Mouse (Mus musculus): ENCODE results near the gene Sun2. TPM values are rescaled to one million over a fixed set of nuclear protein-coding genes. Genes with fewer than 3 reads are reported as not detected.

Sun2 gene
- polyA plus RNA-seq, 1 experiment from 2014 or later = 6.1 TPM

DNA sequence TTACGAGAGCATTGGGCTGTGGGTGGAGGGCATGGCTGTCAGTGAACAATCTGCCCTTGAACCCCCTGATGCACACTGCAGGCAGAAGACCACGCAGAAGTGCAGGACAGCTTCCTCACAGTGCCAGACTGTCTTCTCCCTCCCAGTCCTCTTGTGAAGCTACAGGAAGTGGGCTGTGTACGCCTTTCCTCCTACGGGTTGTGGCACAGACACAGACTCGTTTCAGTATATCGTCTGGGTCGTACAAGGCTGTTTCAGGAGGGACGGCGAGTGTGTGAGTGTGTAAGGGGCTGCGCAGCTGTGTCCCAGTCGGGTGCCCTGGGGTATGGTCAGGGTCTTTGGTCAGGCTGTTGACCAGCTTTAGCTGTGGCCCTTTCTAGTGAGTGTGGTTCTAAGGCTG, 48.6 kb downstream of the Sun2 start:
- Histone ChIP-seq H3K9me3 (no peaks in the 10 kb centered on the region), H3K36me3 (peaks cover 31% of the 10 kb centered on the region), H3K27me3 (no peaks in the 10 kb centered on the region), H3K27ac (no peak overlapping the region), H3K4me3 (replicated peaks) (no peak overlapping the region), H3K9ac (replicated peaks) (no peak overlapping the region; the same call in 1 of the 2 replicates), H3K4me2 (no peak overlapping the region), H3K4me1 (replicated peaks) (peaks cover 20% of the 10 kb centered on the region)
- no peak for ATAC-seq (ENCODE audit: insufficient number of reproducible peaks, insufficient read depth, low FRiP score, low TSS enrichment, low read depth)
- WGBS = 82% methylated on average over 11 of the region's 11 CpGs

DNA sequence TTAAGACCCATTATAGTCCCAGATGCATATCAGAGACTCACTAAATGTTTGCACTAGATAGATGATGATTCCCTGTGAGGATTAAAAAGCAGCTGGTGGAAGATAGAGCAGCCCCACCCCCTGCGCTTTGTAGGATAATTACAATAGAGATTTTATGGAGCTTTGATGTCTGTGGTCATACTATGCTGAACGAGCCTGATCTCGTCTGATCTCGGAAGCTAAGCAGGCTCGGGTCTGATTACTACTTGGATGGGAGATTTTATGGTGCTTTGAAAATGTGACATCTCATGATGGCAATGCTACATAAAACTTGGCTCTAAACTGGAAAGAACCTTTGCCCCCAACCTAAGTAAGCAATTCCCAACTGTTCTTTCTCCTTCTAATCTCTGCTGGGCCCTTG, 50.0 kb downstream of the Sun2 start:
- H3K27me3 ChIP-seq = no peaks in the 10 kb centered on the region
- peaks cover 25% of the 10 kb centered on the region for H3K4me1 ChIP-seq (replicated peaks)
- ATAC-seq (ENCODE audit: insufficient number of reproducible peaks, insufficient read depth, low FRiP score, low TSS enrichment, low read depth) = no peak
- 59% methylated on average over 5 of the region's 5 CpGs for WGBS
- peaks cover 29% of the 10 kb centered on the region for H3K36me3 ChIP-seq
- peak overlapping the region; percentile 17; the same call in 1 of the 2 replicates for H3K4me2 ChIP-seq
- H3K9me3 ChIP-seq = no peaks in the 10 kb centered on the region
- no peak overlapping the region for H3K9ac ChIP-seq (replicated peaks)
- no peak overlapping the region for H3K27ac ChIP-seq
- H3K4me3 ChIP-seq (replicated peaks) = no peak overlapping the region

DNA sequence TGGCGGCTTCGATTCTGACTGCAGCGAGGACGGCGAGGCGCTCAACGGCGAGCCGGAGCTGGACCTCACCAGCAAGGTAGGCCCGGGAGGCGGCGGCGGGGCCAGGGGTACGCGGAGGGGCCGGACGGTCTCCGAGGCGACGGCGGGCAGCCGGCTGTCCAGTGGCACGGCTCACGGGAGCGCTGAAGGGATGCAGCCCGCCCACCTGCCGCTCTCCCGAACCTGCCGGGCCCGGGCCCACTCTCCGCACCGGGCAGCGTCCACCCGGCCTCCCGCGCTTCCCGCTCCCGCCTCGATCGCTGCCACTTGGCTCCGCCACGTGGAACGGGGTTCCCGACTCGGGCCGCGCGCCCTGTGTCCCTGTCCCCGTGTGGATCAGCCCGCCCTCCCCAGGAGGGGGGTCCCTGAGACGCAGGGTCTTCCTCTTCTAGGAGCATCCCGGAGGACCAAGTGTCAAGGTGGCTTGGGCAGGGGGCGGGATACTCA, 51.3 kb downstream of the Sun2 start:
- H3K9ac ChIP-seq (replicated peaks) = peak overlapping the region; percentile 88
- peak overlapping the region; percentile 88 for H3K27ac ChIP-seq
- H3K4me1 ChIP-seq (replicated peaks) = peaks cover 29% of the 10 kb centered on the region
- peak overlapping the region; percentile 86 for H3K4me3 ChIP-seq (replicated peaks)
- WGBS = under 1% methylated on average over 30 of the region's 53 CpGs
- ATAC-seq (ENCODE audit: insufficient number of reproducible peaks, insufficient read depth, low FRiP score, low TSS enrichment, low read depth) = peak; percentile 0; the same call in 1 of the 2 replicates
- H3K4me2 ChIP-seq = peak overlapping the region; percentile 97
- no peaks in the 10 kb centered on the region for H3K9me3 ChIP-seq
- peaks cover 21% of the 10 kb centered on the region for H3K36me3 ChIP-seq
- no peaks in the 10 kb centered on the region for H3K27me3 ChIP-seq

DNA sequence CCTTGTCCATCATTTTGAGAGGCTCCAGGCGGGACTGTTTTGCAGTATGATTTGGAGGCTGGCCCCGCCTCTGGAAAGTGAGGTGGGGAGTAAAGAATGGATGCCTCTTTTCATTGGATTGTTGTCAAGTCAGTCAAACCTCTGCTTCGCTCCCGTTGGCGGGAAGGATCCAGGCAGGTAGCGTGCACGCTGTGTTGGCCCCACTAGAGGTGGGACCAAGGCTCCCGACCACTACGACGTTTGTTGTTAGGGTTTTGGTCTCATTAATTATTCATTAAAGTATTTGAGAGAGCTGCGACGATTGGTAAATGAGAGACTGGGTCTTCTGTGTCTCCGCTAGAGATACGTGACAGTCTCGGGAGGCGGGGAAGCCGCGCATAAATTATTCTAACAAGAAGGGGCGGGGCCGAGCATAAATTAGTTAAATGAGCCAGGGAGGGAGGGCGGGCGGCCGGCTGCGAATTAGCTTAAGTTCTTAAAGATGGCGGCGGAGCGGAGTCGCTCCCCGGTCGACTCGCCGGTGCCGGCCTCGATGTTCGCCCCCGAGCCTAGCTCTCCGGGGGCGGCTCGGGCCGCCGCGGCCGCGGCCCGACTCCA, 51.8 kb downstream of the Sun2 start, which contains the start of gene Gtpbp1:
Gene Gtpbp1, plus strand, starts transcription at position 420 of the 597 bp plus-strand sequence.
- Histone ChIP-seq H3K27ac (peak within 1 kb of the TSS; percentile 88), H3K36me3 (peaks cover 18% of the 10 kb centered on the region), H3K4me1 (replicated peaks) (peaks cover 34% of the 10 kb centered on the region), H3K9me3 (no peaks in the 10 kb centered on the region), H3K4me2 (peak within 1 kb of the TSS; percentile 97), H3K27me3 (no peaks in the 10 kb centered on the region), H3K4me3 (replicated peaks) (peak within 1 kb of the TSS; percentile 86), H3K9ac (replicated peaks) (peak within 1 kb of the TSS; percentile 88)
- ATAC-seq (ENCODE audit: insufficient number of reproducible peaks, insufficient read depth, low FRiP score, low TSS enrichment, low read depth) = peak; percentile 97
- WGBS = under 1% methylated on average over 45 of the region's 45 CpGs

DNA sequence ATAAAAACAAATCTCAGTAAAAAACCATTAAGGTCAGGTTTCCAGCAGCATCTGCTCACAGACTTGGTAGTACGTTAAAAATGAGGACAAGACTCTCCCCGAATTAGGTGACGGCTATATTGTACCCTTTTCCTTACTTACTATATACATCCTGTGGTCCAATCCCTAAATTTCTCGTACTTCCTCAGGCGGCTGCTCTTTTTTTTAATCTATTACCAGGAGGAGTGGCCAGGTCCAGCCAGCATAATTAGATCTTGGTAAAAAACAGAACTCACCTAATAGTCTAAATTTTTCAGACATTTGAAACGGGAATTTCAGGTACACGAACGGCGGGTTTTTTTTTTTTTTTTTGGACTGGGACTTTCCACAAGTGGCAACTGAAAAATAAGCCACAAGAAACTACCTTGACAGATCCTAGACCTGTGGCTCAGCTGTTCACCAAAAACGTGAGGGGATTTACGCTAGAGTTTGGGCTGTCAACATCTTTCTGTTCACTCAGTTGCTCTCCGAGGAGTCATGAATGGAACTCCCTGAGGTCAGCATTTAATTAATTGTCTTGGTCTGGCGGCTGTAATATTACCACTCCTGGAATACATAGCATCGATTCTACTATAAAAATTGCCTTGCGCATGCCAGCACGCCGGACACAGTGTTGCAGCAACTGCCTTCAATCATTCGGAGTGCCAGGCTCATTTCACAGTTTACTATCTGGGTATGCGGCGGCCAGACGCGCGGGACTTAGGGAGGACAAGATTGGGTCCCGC, 52.5 kb downstream of the Sun2 start:
- peak overlapping the region; percentile 86 for H3K4me3 ChIP-seq (replicated peaks)
- H3K27ac ChIP-seq = 0 out of 2 replicates have a peak overlapping the region, but pooled peaks have one; percentile 32
- WGBS = 13% methylated on average over 24 of the region's 24 CpGs
- H3K36me3 ChIP-seq = peaks cover 11% of the 10 kb centered on the region
- H3K9me3 ChIP-seq = no peaks in the 10 kb centered on the region
- no peaks in the 10 kb centered on the region for H3K27me3 ChIP-seq
- no peak for ATAC-seq (ENCODE audit: insufficient number of reproducible peaks, insufficient read depth, low FRiP score, low TSS enrichment, low read depth)
- peaks cover 41% of the 10 kb centered on the region for H3K4me1 ChIP-seq (replicated peaks)
- no peak overlapping the region for H3K9ac ChIP-seq (replicated peaks)
- H3K4me2 ChIP-seq = peak overlapping the region; percentile 97

DNA sequence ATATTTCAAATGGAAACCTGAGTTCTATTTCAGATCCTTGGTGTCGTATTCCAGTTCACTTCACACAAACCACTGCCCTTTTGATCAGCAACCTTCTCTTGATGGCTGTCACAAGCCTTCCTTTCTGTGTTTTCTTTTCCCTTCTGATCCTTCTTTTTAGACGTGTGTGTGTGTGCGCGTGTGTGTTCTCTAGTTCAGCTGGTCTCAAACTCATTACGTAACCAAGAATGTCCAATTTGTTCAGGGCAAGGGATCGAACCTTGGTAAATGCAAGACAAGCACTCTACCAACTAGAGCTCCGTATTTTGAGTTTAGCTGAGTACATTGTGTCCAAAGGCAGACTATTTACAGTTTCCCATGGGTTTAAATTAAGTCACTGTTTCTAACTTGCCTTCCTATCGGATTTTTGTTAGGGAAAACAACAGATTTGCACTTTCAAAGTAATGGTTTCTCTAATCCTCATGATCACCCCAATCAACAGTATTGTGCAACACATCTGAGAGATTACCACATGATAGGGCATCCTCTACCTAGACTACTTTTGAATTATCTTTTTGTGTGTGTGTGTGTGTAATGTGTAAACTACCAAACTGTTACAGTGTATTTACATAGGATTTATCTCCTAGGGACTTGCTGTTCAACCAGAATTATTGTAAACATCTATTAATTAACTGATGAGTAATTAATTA, 53.9 kb downstream of the Sun2 start:
- ATAC-seq (ENCODE audit: insufficient number of reproducible peaks, insufficient read depth, low FRiP score, low TSS enrichment, low read depth) = no peak
- H3K27me3 ChIP-seq = no peaks in the 10 kb centered on the region
- peak overlapping the region; percentile 80 for H3K4me2 ChIP-seq
- H3K27ac ChIP-seq = peak overlapping the region; percentile 97
- H3K4me3 ChIP-seq (replicated peaks) = peak overlapping the region; percentile 88
- no peaks in the 10 kb centered on the region for H3K9me3 ChIP-seq
- 3% methylated on average over 8 of the region's 8 CpGs for WGBS
- H3K36me3 ChIP-seq = no peaks in the 10 kb centered on the region
- peak overlapping the region; percentile 93 for H3K9ac ChIP-seq (replicated peaks)
- peaks cover 55% of the 10 kb centered on the region for H3K4me1 ChIP-seq (replicated peaks)

DNA sequence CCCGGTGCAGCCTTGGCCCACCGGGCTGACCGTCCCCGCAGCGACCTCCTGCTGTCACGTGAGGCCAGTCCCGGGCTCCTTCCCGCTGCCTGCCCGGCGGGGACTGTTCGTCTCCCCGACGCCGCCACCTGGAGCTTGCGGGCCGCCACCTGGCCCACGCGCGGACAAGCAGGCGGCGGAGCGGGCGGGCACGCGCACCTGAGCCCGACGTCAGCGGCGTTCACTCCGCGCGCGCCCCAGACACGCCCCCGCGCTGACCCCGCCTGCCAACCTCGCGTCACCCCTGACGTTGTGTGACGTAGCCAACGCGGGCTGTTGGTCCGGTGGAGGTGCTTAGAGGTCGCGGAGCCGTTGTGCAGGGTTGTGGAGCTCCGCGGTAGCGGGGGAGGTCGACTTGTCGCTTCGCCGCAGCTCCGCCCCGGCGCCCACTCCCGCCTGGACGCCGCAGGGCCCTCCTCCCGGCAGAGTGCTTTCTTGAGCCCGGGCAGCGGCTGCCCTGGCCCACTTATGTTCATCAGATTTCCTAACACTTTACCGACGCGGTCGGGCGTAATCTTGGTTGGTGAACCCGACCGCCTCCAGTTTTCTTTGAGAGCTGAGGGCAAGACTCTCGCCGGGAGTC, 54.6 kb downstream of the Sun2 start, which contains the start of gene Josd1:
Gene Josd1, minus strand, starts transcription at position 274 of the 622 bp plus-strand sequence.
- H3K9me3 ChIP-seq = no peaks in the 10 kb centered on the region
- H3K27me3 ChIP-seq = no peaks in the 10 kb centered on the region
- peak within 1 kb of the TSS; percentile 80 for H3K4me2 ChIP-seq
- peak within 1 kb of the TSS; percentile 93 for H3K9ac ChIP-seq (replicated peaks)
- H3K27ac ChIP-seq = peak within 1 kb of the TSS; percentile 97
- WGBS = under 1% methylated on average over 72 of the region's 72 CpGs
- peak; percentile 60 for ATAC-seq (ENCODE audit: insufficient number of reproducible peaks, insufficient read depth, low FRiP score, low TSS enrichment, low read depth)
- H3K36me3 ChIP-seq = no peaks in the 10 kb centered on the region
- H3K4me1 ChIP-seq (replicated peaks) = peaks cover 59% of the 10 kb centered on the region
- H3K4me3 ChIP-seq (replicated peaks) = peak within 1 kb of the TSS; percentile 88

DNA sequence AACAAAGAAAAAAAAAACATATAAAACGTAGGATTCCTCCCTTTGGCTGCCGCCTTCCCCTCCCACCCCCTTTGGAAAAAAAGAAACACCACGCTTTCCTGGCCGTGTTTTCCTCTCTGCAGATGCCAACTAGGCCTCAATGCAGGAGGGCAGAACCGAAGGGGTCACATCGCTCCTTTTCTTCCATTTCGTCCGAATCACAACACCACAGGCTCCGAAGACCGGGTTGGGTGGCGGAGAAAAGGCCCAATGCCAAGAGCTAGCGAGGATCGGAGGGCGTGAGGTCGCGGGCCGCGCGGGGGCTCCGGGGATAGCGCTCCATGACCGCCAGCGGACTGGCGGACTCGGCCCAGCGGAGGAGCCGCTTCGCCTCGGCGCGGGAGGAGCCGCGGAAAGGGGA, 55.2 kb downstream of the Sun2 start:
- H3K27ac ChIP-seq = peak overlapping the region; percentile 97

DNA sequence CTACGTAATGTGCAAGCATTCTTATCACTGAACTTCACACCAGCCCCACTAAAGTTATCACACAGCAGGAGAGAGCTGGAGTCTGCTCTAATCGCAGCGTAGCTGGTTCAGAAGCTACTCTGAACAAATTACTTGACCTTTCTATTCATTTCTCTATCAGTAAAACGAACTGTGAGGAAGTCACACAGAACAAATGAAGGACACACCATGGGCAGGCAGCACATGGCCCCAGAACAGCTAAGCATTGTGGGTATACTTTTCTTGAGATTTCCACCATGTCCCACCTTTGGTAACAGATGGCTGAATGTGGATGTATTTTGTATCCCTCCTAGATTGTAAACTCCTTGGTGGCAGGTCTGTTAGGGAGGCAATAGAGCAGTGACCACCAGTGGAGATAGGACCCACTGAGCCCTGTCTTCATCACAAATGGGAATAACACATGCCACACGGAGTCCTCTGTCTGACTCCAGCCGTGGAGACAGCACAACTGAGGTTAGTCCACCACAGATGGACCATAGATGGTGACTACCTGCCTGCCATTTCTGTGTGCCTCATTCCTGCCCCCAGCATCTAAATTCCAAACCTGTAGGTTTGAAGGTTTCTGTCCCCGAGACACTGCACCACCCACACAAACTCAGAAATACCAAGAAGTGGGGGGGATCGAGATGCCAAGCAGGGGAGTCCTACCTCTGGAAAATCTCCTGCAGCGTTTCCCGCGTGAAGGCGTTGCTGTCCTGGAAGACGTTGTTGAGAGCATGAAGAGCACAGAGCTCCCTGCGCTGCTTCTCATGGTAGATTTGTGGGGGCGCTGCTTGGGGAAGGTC, 56.1 kb downstream of the Sun2 start:
- Histone ChIP-seq H3K9me3 (no peaks in the 10 kb centered on the region), H3K27ac (no peak overlapping the region), H3K4me2 (peak overlapping the region; percentile 80), H3K36me3 (no peaks in the 10 kb centered on the region), H3K27me3 (no peaks in the 10 kb centered on the region), H3K4me3 (replicated peaks) (peak overlapping the region; percentile 88), H3K9ac (replicated peaks) (peak overlapping the region; percentile 93), H3K4me1 (replicated peaks) (peaks cover 46% of the 10 kb centered on the region)
- ATAC-seq (ENCODE audit: insufficient number of reproducible peaks, insufficient read depth, low FRiP score, low TSS enrichment, low read depth) = no peak
- WGBS = 17% methylated on average over 15 of the region's 15 CpGs

More for the DNA sequence above, 55.2 kb downstream of the Sun2 start:
- H3K4me1 ChIP-seq (replicated peaks) = peaks cover 53% of the 10 kb centered on the region
- no peaks in the 10 kb centered on the region for H3K27me3 ChIP-seq
- WGBS = under 1% methylated on average over 33 of the region's 33 CpGs
- H3K36me3 ChIP-seq = no peaks in the 10 kb centered on the region
- no peak for ATAC-seq (ENCODE audit: insufficient number of reproducible peaks, insufficient read depth, low FRiP score, low TSS enrichment, low read depth)
- H3K9me3 ChIP-seq = no peaks in the 10 kb centered on the region
- peak overlapping the region; percentile 93 for H3K9ac ChIP-seq (replicated peaks)
- peak overlapping the region; percentile 80 for H3K4me2 ChIP-seq
- peak overlapping the region; percentile 88 for H3K4me3 ChIP-seq (replicated peaks)

DNA sequence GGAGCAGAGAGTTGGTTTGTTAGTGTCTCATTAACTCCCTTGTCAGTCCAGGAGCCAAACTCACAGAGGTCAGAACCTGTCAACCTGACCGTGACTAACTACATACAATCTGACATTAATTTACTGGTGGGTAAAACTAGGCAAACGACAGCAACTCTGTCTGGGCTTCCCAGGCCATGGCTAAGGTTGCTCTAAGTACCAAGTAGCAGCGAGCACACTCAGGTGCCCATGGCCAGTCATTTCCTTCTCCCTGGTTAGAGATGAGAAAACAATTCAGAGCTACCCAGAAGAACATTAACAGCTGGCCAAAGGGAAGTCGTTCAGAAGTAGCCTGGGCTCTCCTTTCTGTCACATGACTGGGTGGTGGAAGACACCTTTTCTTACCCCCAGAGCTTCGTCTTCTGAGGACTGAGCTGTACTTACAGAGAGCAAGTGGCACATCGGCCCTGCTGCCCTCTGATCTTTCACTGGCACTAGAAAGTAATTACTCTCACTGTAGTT, 57.1 kb downstream of the Sun2 start:
- Histone ChIP-seq H3K4me2 (peak overlapping the region; percentile 80), H3K27ac (no peak overlapping the region), H3K4me3 (replicated peaks) (peak overlapping the region; percentile 88), H3K9me3 (no peaks in the 10 kb centered on the region), H3K4me1 (replicated peaks) (peaks cover 46% of the 10 kb centered on the region), H3K9ac (replicated peaks) (peak overlapping the region; percentile 93), H3K27me3 (no peaks in the 10 kb centered on the region), H3K36me3 (no peaks in the 10 kb centered on the region)
- no peak for ATAC-seq (ENCODE audit: insufficient number of reproducible peaks, insufficient read depth, low FRiP score, low TSS enrichment, low read depth)
- WGBS = 20% methylated on average over 6 of the region's 6 CpGs
